Mouse (Mus musculus) hindbrain, postnatal 0 days (tissue): ENCODE data around the gene Brd4. TPM values are rescaled to one million over a fixed set of nuclear protein-coding genes. Genes with fewer than 3 reads are reported as not detected.

Experiments used
- ATAC-seq: fragments of 200-750 bp; cut with Nextera tagmentation; 2 replicates; pipeline ENCODE4 v1.8.0; 2017; ENCODE audit warnings: mild to moderate bottlenecking, moderate TSS enrichment, moderate library complexity
- DNase-seq: peaks from one replicate; pipeline ENCODE4 v3.0.0-alpha.2; 2015; ENCODE audit warnings: low spot score
- H3K27ac ChIP-seq: fragments of 300-500 bp; sonication (generic); 2 replicates; pipeline ENCODE4 v1.5.1; 2014; ENCODE audit warnings: mild to moderate bottlenecking
- H3K27me3 ChIP-seq: fragments of 300-500 bp; sonication (generic); 2 replicates; pipeline ENCODE4 v1.6.1; 2014; ENCODE audit warnings: low read length, mixed read lengths; ENCODE audit not compliant: insufficient read depth
- H3K36me3 ChIP-seq: fragments of 300-500 bp; sonication (generic); 2 replicates; pipeline ENCODE4 v1.6.1; 2014; ENCODE audit warnings: low read length, mixed read lengths; ENCODE audit not compliant: insufficient read depth
- H3K4me1 ChIP-seq: fragments of 300-500 bp; sonication (generic); 2 replicates; pipeline ENCODE4 v1.6.1; 2014; ENCODE audit warnings: antibody characterized with exemption, low read length, mixed read lengths; ENCODE audit not compliant: insufficient read depth
- H3K4me2 ChIP-seq: fragments of 300-500 bp; sonication (generic); 2 replicates; pipeline ENCODE4 v1.6.1; 2014; ENCODE audit warnings: low read depth, mild to moderate bottlenecking, low read length, moderate library complexity, mixed read lengths
- H3K4me3 ChIP-seq: fragments of 300-500 bp; sonication (generic); 2 replicates; pipeline ENCODE4 v1.5.1; 2014; ENCODE audit warnings: low read length
- H3K9ac ChIP-seq: fragments of 300-500 bp; sonication (generic); replicated peaks from 2 replicates; pipeline ENCODE4 v1.6.1; 2014; ENCODE audit warnings: mild to moderate bottlenecking, low read length, moderate library complexity, mixed read lengths
- H3K9me3 ChIP-seq: fragments of 300-500 bp; sonication (generic); 2 replicates; pipeline ENCODE4 v1.6.1; 2016; ENCODE audit warnings: low read length, mixed read lengths
- CTCF ChIP-seq: IDR thresholded peaks from 2 replicates; pipeline ENCODE4 v1.5.1; 2016; ENCODE audit warnings: antibody characterized with exemption, control low read depth, low read depth
- WGBS: fragments of 180-500 bp; shearing (Covaris S2); extraction: QIAGEN DNeasy Blood & Tissue Kit; methylation state at CpG from one replicate; pipeline ENCODE4 v1.1.7; 2014; 5-methylcytosine and 5-hydroxymethylcytosine counted together
- polyA plus RNA-seq: library from polyadenylated mRNA; unstranded; fragments of >200 nt; fragmentation: Nextera tagmentation; extraction: Ambion mirVana; gene quantifications from 2 replicates; pipeline ENCODE4 v1.2.1, GENCODE M21; 2015
- total RNA-seq: library from RNA; depleted of rRNA; stranded (reverse); fragments of >200 nt; gene quantifications from 2 replicates; pipeline ENCODE4 v1.2.3, GENCODE M21; 2014

Gene Brd4
- total and polyA plus RNA-seq, 2 experiments from 2014 or later, result 34.3 to 73.8 TPM

GRCm38 (mm10) chr17:32179621-32180491 lies 104.7 kb downstream of the Brd4 start:
- no peaks in the 10 kb centered on the region for H3K9me3 ChIP-seq
- peak; percentile 94 for ATAC-seq
- no peak for TF ChIP-seq CTCF

GRCm38 (mm10) chr17:32176919-32177318 lies 107.6 kb downstream of the Brd4 start:
- H3K27me3 ChIP-seq, result no peaks in the 10 kb centered on the region
- ATAC-seq (no peak), DNase-seq (no peak)
- no peak overlapping the region for H3K4me2 ChIP-seq
- no peak overlapping the region for H3K4me3 ChIP-seq
- no peak overlapping the region for H3K9ac ChIP-seq
- no peak overlapping the region for H3K27ac ChIP-seq
- H3K36me3 ChIP-seq, result no peaks in the 10 kb centered on the region
- no peaks in the 10 kb centered on the region for H3K4me1 ChIP-seq
- TF ChIP-seq CTCF, result no peak
- WGBS, result 93% methylated on average over 4 of the region's 4 CpGs
- no peaks in the 10 kb centered on the region for H3K9me3 ChIP-seq

More at GRCm38 (mm10) chr17:32179621-32180491, 104.7 kb downstream of the Brd4 start:
- H3K27me3 ChIP-seq, result no peaks in the 10 kb centered on the region
- no peak overlapping the region for H3K4me2 ChIP-seq
- WGBS, result 7% methylated on average over 11 of the region's 11 CpGs
- no peaks in the 10 kb centered on the region for H3K36me3 ChIP-seq
- DNase-seq, result peak; percentile 81
- peak overlapping the region; percentile 79 for H3K27ac ChIP-seq
- no peaks in the 10 kb centered on the region for H3K4me1 ChIP-seq
- no peak overlapping the region for H3K4me3 ChIP-seq
- H3K9ac ChIP-seq, result no peak overlapping the region

- Histone ChIP-seq H3K4me3 (no peak overlapping the region), H3K27ac (no peak overlapping the region), H3K4me2 (no peak overlapping the region), H3K36me3 (no peaks in the 10 kb centered on the region), H3K9ac (no peak overlapping the region), H3K4me1 (no peaks in the 10 kb centered on the region), H3K27me3 (no peaks in the 10 kb centered on the region), H3K9me3 (no peaks in the 10 kb centered on the region)
- no peak for TF ChIP-seq CTCF
- DNase-seq (peak; percentile 13), ATAC-seq (no peak)
- WGBS, result 66% methylated on average over 7 of the region's 7 CpGs
These were observed 111.4 kb downstream of the Brd4 start for GRCm38 (mm10) chr17:32173166-32173565.

- no peak for TF ChIP-seq CTCF
- H3K4me1 ChIP-seq, result no peaks in the 10 kb centered on the region
- H3K36me3 ChIP-seq, result no peaks in the 10 kb centered on the region
- no peak overlapping the region for H3K4me2 ChIP-seq
- H3K9me3 ChIP-seq, result no peaks in the 10 kb centered on the region
- DNase-seq, result no peak
- no peaks in the 10 kb centered on the region for H3K27me3 ChIP-seq
- ATAC-seq, result no peak
- no peak overlapping the region for H3K27ac ChIP-seq
- H3K9ac ChIP-seq, result no peak overlapping the region
- H3K4me3 ChIP-seq, result no peak overlapping the region
- WGBS, result 91% methylated on average over 2 of the region's 2 CpGs
These were observed 112.0 kb downstream of the Brd4 start for GRCm38 (mm10) chr17:32172485-32172884.

GRCm38 (mm10) chr17:32169518-32170225 lies 114.8 kb downstream of the Brd4 start:
- no peaks in the 10 kb centered on the region for H3K4me1 ChIP-seq
- no peaks in the 10 kb centered on the region for H3K36me3 ChIP-seq
- H3K9ac ChIP-seq, result no peak overlapping the region
- no peak overlapping the region for H3K4me3 ChIP-seq
- H3K27me3 ChIP-seq, result no peaks in the 10 kb centered on the region
- DNase-seq, result no peak
- no peaks in the 10 kb centered on the region for H3K9me3 ChIP-seq
- no peak overlapping the region for H3K27ac ChIP-seq
- no peak for ATAC-seq
- 75% methylated on average over 4 of the region's 4 CpGs for WGBS
- H3K4me2 ChIP-seq, result no peak overlapping the region
- TF ChIP-seq CTCF, result no peak

- Histone ChIP-seq H3K27me3 (no peaks in the 10 kb centered on the region), H3K4me1 (no peaks in the 10 kb centered on the region), H3K9ac (peak within 1 kb of the TSS; percentile 62), H3K27ac (peak within 1 kb of the TSS; percentile 75), H3K9me3 (no peaks in the 10 kb centered on the region), H3K36me3 (no peaks in the 10 kb centered on the region), H3K4me3 (peak within 1 kb of the TSS; percentile 45), H3K4me2 (peak within 1 kb of the TSS; percentile 83)
- ATAC-seq (peak; percentile 60; the same call in 1 of the 2 replicates), DNase-seq (peak; percentile 78)
- 0% methylated on average over 27 of the region's 39 CpGs for WGBS
- TF ChIP-seq CTCF, result no peak
These were observed 117.8 kb downstream of the Brd4 start, which contains the start of gene Notch3 for GRCm38 (mm10) chr17:32166687-32167086. Notch3 (minus strand) TSS chr17:32166852.
